Mouse (Mus musculus) heart, embryonic 16.5 days (tissue): ENCODE measurements around the gene Ankrd13c. TPM values are rescaled to one million over a fixed set of nuclear protein-coding genes. Genes with fewer than 3 reads are reported as not detected.

ENCODE experiments used
- ATAC-seq: fragments of 200-750 bp; cut with Nextera tagmentation; replicated peaks from 2 replicates; pipeline ENCODE4 v1.8.0; 2017; ENCODE audit warnings: moderate number of reproducible peaks; ENCODE audit not compliant: insufficient read depth, low FRiP score; ENCODE audit errors: extremely low read depth
- H3K27ac ChIP-seq: fragments of 300-500 bp; sonication (generic); 2 replicates; pipeline ENCODE4 v1.5.1; 2014; ENCODE audit warnings: mild to moderate bottlenecking, low read length, control low read depth, moderate library complexity
- H3K27me3 ChIP-seq: fragments of 300-500 bp; sonication (generic); 2 replicates; pipeline ENCODE4 v1.6.1; 2014; ENCODE audit warnings: low read length, mixed read lengths; ENCODE audit not compliant: control insufficient read depth, insufficient read depth
- H3K36me3 ChIP-seq: fragments of 300-500 bp; sonication (generic); 2 replicates; pipeline ENCODE4 v1.6.1; 2014; ENCODE audit not compliant: control insufficient read depth, insufficient read depth
- H3K4me1 ChIP-seq: fragments of 300-500 bp; sonication (generic); 2 replicates; pipeline ENCODE4 v1.6.1; 2014; ENCODE audit warnings: low read length, mixed read lengths; ENCODE audit not compliant: control insufficient read depth, insufficient read depth
- H3K4me2 ChIP-seq: fragments of 300-500 bp; sonication (generic); 2 replicates; pipeline ENCODE4 v1.6.1; 2014; ENCODE audit warnings: low read depth, mild to moderate bottlenecking, control low read depth, low read length
- H3K4me3 ChIP-seq: fragments of 300-500 bp; sonication (generic); 2 replicates; pipeline ENCODE4 v1.5.1; 2014; ENCODE audit warnings: mild to moderate bottlenecking, control low read depth, low read length
- H3K9ac ChIP-seq: fragments of 300-500 bp; sonication (generic); 2 replicates; pipeline ENCODE4 v1.6.1; 2014; ENCODE audit warnings: low read length, control low read depth
- H3K9me3 ChIP-seq: fragments of 300-500 bp; sonication (generic); replicated peaks from 2 replicates; pipeline ENCODE4 v1.6.1; 2016; ENCODE audit warnings: low read length; ENCODE audit not compliant: control insufficient read depth
- WGBS: fragments of 180-500 bp; shearing (Covaris S2); extraction: QIAGEN DNeasy Blood & Tissue Kit; methylation state at CpG from one replicate; pipeline ENCODE4 v1.1.7; 2014; 5-methylcytosine and 5-hydroxymethylcytosine counted together
- polyA plus RNA-seq: library from polyadenylated mRNA; unstranded; fragments of >200 nt; fragmentation: Nextera tagmentation; extraction: Ambion mirVana; gene quantifications from 2 replicates; pipeline ENCODE4 v1.2.1, GENCODE M21; 2015

The Ankrd13c gene
- 17.1 and 17.7 TPM in 2 replicates for polyA plus RNA-seq

GRCm38 (mm10) chr3:157946843-157947358 is at the start of gene Ankrd13c:
Ankrd13c (plus strand) TSS chr3:157947239.
- 0% methylated on average over 45 of the region's 45 CpGs for WGBS

GRCm38 (mm10) chr3:157897645-157898044 is 49.4 kb upstream of the Ankrd13c start:
- ATAC-seq = no peak
- 86% methylated on average over 3 of the region's 3 CpGs for WGBS

More at GRCm38 (mm10) chr3:157946843-157947358, at the start of gene Ankrd13c:
- Histone ChIP-seq H3K36me3 (no peaks in the 10 kb centered on the region; the same call in 1 of the 2 replicates), H3K27ac (peak within 1 kb of the TSS; percentile 97), H3K9ac (peak within 1 kb of the TSS; percentile 81), H3K4me3 (peak within 1 kb of the TSS; percentile 88), H3K27me3 (no peaks in the 10 kb centered on the region), H3K4me1 (peaks cover 6% of the 10 kb centered on the region), H3K9me3 (no peaks in the 10 kb centered on the region), H3K4me2 (peak within 1 kb of the TSS; percentile 99)
- peak; percentile 96 for ATAC-seq

GRCm38 (mm10) chr3:157899986-157900385 is 47.1 kb upstream of the Ankrd13c start:
- no peak overlapping the region for H3K4me2 ChIP-seq
- H3K27ac ChIP-seq = no peak overlapping the region
- no peaks in the 10 kb centered on the region for H3K27me3 ChIP-seq
- no peaks in the 10 kb centered on the region for H3K9me3 ChIP-seq
- H3K36me3 ChIP-seq = no peaks in the 10 kb centered on the region
- no peak overlapping the region for H3K4me3 ChIP-seq
- H3K9ac ChIP-seq = no peak overlapping the region
- WGBS = 82% methylated on average over 1 of the region's 1 CpGs
- H3K4me1 ChIP-seq = no peaks in the 10 kb centered on the region
- no peak for ATAC-seq

More at GRCm38 (mm10) chr3:157897645-157898044, 49.4 kb upstream of the Ankrd13c start:
- H3K9ac ChIP-seq = no peak overlapping the region
- H3K4me2 ChIP-seq = no peak overlapping the region
- H3K27me3 ChIP-seq = no peaks in the 10 kb centered on the region
- H3K27ac ChIP-seq = no peak overlapping the region
- no peak overlapping the region for H3K4me3 ChIP-seq
- no peaks in the 10 kb centered on the region for H3K4me1 ChIP-seq
- no peaks in the 10 kb centered on the region for H3K36me3 ChIP-seq
- H3K9me3 ChIP-seq = no peaks in the 10 kb centered on the region

DNA sequence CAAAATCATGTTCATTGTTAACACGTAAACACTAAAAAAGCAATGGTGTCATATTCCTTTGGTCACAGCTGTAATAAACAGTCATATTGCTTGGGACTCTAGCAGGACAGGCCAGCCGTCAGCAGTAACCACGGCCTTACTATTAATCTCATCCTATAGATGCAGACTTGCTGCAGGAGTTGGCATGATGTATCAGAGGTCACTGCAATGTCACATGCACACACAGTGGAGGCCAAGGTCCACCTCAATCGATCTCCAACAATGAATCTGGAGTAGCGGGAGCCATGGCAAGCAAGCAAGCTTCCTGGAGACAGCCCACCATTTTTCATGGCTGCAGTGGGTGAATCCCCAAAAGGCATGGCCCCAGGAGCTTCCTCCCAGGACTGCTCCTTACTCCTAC is 45.3 kb upstream of the Ankrd13c start:
- H3K36me3 ChIP-seq = no peaks in the 10 kb centered on the region
- no peaks in the 10 kb centered on the region for H3K4me1 ChIP-seq
- no peak overlapping the region for H3K4me2 ChIP-seq

DNA sequence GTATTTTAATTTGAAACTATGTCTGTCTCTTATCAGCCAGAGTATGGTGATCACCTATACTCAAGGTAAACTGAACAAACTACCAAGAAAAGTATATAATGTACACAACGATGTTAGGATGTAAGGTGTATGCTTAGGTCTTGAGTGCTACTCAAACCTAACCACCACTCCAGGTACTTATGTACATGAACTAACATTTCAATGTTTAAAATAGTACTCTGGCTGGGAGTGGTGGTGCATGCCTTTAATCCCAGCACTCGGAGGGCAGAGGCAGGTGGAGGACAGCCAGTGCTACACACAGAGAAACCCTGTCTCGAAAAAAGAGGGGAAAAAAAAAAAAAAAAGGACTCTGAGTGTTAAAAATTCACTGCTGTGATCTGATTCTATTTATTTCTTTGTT is 38.9 kb upstream of the Ankrd13c start:
- ATAC-seq = no peak
- Histone ChIP-seq H3K27me3 (no peaks in the 10 kb centered on the region), H3K4me1 (no peaks in the 10 kb centered on the region), H3K36me3 (no peaks in the 10 kb centered on the region), H3K27ac (no peak overlapping the region), H3K9me3 (no peaks in the 10 kb centered on the region), H3K4me2 (no peak overlapping the region), H3K9ac (no peak overlapping the region), H3K4me3 (no peak overlapping the region)
- 68% methylated on average over 3 of the region's 3 CpGs for WGBS

More for the DNA sequence above, 45.3 kb upstream of the Ankrd13c start:
- no peak for ATAC-seq
- H3K9me3 ChIP-seq = no peaks in the 10 kb centered on the region
- H3K9ac ChIP-seq = no peak overlapping the region
- H3K27me3 ChIP-seq = no peaks in the 10 kb centered on the region
- no peak overlapping the region for H3K4me3 ChIP-seq
- 85% methylated on average over 5 of the region's 5 CpGs for WGBS
- H3K27ac ChIP-seq = no peak overlapping the region

DNA sequence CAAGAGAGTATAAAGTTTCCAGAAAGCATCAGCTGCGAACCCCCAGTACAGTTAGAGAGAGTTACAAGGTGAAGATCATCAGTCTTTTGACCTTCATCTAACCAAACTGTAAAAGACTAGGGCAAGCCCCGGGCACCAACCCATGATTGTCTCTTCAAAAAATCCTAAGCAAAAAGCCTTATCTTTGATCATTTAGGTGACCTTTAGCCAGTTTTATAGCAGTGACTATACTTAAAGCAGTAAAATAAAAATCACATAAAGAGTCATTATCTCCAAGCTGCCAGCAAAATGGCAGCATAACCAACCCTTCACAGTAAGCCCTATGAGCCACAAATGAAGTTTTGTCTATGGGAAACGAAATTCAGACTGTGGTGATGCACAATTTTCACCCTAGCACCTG is 36.8 kb upstream of the Ankrd13c start:
- Histone ChIP-seq H3K9ac (no peak overlapping the region), H3K4me3 (no peak overlapping the region), H3K4me1 (no peaks in the 10 kb centered on the region), H3K9me3 (no peaks in the 10 kb centered on the region), H3K36me3 (no peaks in the 10 kb centered on the region), H3K27ac (no peak overlapping the region), H3K27me3 (no peaks in the 10 kb centered on the region), H3K4me2 (no peak overlapping the region)
- 76% methylated on average over 3 of the region's 3 CpGs for WGBS
- no peak for ATAC-seq

DNA sequence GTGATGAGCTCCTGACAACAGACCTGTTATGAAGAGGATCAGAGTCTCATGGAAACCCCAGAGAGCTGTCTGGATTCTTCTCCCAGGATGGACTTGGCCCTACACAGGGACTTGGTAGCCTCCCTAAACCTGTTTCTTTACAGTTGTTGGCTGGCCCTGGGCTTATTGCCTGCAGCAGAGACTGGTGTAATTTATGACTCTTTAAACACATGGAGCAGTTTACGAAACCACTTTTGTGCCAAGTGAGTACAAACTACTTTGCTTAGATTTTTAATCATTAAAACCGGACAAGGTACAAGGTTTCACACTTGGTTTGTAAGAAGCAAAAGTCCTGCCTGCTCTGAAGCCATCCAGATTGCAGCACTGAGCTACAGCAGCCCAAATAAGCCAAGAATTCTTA is 34.9 kb upstream of the Ankrd13c start:
- 86% methylated on average over 2 of the region's 2 CpGs for WGBS
- Histone ChIP-seq H3K9me3 (no peaks in the 10 kb centered on the region), H3K36me3 (no peaks in the 10 kb centered on the region), H3K27me3 (no peaks in the 10 kb centered on the region), H3K27ac (no peak overlapping the region), H3K4me3 (no peak overlapping the region), H3K9ac (no peak overlapping the region), H3K4me2 (no peak overlapping the region), H3K4me1 (no peaks in the 10 kb centered on the region)
- ATAC-seq = no peak

GRCm38 (mm10) chr3:157916336-157916735 is 30.7 kb upstream of the Ankrd13c start:
- Histone ChIP-seq H3K4me2 (no peak overlapping the region), H3K4me1 (no peaks in the 10 kb centered on the region), H3K27me3 (no peaks in the 10 kb centered on the region), H3K36me3 (no peaks in the 10 kb centered on the region), H3K9ac (no peak overlapping the region), H3K4me3 (no peak overlapping the region), H3K27ac (no peak overlapping the region), H3K9me3 (no peaks in the 10 kb centered on the region)
- no peak for ATAC-seq
- 83% methylated on average over 4 of the region's 4 CpGs for WGBS

DNA sequence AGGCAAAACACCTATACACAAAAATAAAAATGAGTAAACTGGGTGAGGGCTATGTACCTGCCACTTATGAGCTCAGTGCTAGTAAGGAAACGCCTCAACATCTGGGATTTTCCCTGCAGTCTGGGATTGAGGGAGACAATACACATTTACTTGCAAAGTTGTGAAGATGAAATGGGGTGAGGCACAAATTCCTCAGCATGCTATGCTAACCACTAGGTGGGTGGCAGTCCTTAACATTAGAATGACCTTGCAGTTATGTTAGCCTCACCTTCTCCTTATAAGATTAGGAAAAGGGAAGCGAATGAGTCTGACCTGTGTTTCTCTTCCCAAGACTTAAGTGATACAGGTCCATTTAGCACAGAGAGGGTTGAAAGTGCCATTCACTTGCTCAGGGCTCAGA is 25.7 kb upstream of the Ankrd13c start:
- Histone ChIP-seq H3K9me3 (no peaks in the 10 kb centered on the region), H3K27ac (no peak overlapping the region), H3K9ac (no peak overlapping the region), H3K36me3 (no peaks in the 10 kb centered on the region), H3K4me1 (peaks cover 2% of the 10 kb centered on the region; the same call in 1 of the 2 replicates), H3K27me3 (no peaks in the 10 kb centered on the region), H3K4me2 (no peak overlapping the region), H3K4me3 (no peak overlapping the region)
- 75% methylated on average over 2 of the region's 2 CpGs for WGBS
- no peak for ATAC-seq
